In the genomic region with DNA sequence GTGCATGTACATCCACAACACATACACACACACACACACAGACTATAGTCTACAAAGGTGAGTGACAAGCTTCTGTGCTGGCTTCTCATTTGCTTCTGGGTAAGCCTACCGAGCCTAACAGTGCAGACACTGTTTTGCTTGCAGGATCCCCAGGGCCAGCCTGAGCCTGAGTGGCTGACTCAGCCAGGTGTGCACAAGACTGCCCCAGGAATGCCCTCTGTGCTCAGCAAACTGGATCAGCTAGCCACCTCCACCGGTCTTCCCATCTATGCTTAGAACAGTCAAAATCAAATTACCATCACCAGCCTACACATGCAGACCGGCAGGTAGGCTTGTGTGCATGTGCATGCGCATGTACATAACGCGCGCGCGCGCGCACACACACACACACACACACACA, we compare ENCODE assay signal across 24 mouse cellular contexts.
DNase-seq lines count a peak whose midpoint lies in the region; ATAC-seq lines count a peak whose summit lies in the region.
"Had no signal": no experiment of that assay in that cellular context is flagged by ENCODE, and none has a peak within 500 bp of the region (broad histone marks: within the 10 kb centered on the region; RNA-seq: fewer than 3 reads in every experiment).

No protein-coding gene starts in this region.

- ATAC-seq in forebrain, embryonic 15.5 days (replicated peaks): no peak
- no peak for ATAC-seq in forebrain, embryonic 11.5 days (replicated peaks; ENCODE audit: low FRiP score)
- no peak for ATAC-seq in midbrain, embryonic 12.5 days (ENCODE audit: low FRiP score, low read depth)
- ATAC-seq in midbrain, embryonic 11.5 days (ENCODE audit: low FRiP score): no peak
- no peak for ATAC-seq in limb, embryonic 12.5 days (ENCODE audit: insufficient number of reproducible peaks, insufficient read depth, low FRiP score, low TSS enrichment, low read depth)
- ATAC-seq in stomach, embryonic 16.5 days (ENCODE audit: insufficient read depth, low FRiP score): 0 out of 2 replicates have a peak, but pooled peaks have one; percentile 31
- no peak for ATAC-seq in liver, embryonic 12.5 days
- ATAC-seq: liver, postnatal 0 days; Patski had no signal

- WGBS in forebrain, embryonic 15.5 days: 91% methylated on average over 11 of the region's 11 CpGs
- WGBS in forebrain, embryonic 11.5 days: 89% methylated on average over 11 of the region's 11 CpGs
- 96% methylated on average over 11 of the region's 11 CpGs for whole genome bisulfite sequencing in midbrain, embryonic 12.5 days
- 95% methylated on average over 11 of the region's 11 CpGs for WGBS in midbrain, embryonic 11.5 days
- 91% methylated on average over 11 of the region's 11 CpGs for WGBS in limb, embryonic 12.5 days
- 84% methylated on average over 11 of the region's 11 CpGs for WGBS in stomach, embryonic 16.5 days
- 87% methylated on average over 11 of the region's 11 CpGs for WGBS in liver, embryonic 12.5 days (ENCODE audit: insufficient replicate concordance)

- H3K4me1 ChIP-seq in forebrain, embryonic 15.5 days: peaks cover 24% of the 10 kb centered on the region
- H3K4me1 ChIP-seq in forebrain, embryonic 11.5 days (replicated peaks; ENCODE audit: control insufficient read depth, insufficient read depth, low read length): peaks cover 9% of the 10 kb centered on the region
- peaks cover 29% of the 10 kb centered on the region for H3K4me1 ChIP-seq in midbrain, embryonic 12.5 days
- H3K4me1 ChIP-seq in midbrain, embryonic 11.5 days (ENCODE audit: control insufficient read depth, insufficient read depth, low read length): peaks cover 6% of the 10 kb centered on the region
- peaks cover 41% of the 10 kb centered on the region for H3K4me1 ChIP-seq in limb, embryonic 12.5 days (replicated peaks)
- H3K4me1 ChIP-seq in stomach, embryonic 16.5 days (ENCODE audit: control insufficient read depth, insufficient read depth, low read length): peaks cover 31% of the 10 kb centered on the region
- H3K4me1 ChIP-seq in liver, embryonic 12.5 days: no peaks in the 10 kb centered on the region

- no peaks in the 10 kb centered on the region for H3K27me3 ChIP-seq in forebrain, embryonic 15.5 days
- no peaks in the 10 kb centered on the region for H3K27me3 ChIP-seq in forebrain, embryonic 11.5 days (ENCODE audit: control insufficient read depth, insufficient read depth, low read length)
- no peaks in the 10 kb centered on the region for H3K27me3 ChIP-seq in midbrain, embryonic 12.5 days
- no peaks in the 10 kb centered on the region for H3K27me3 ChIP-seq in midbrain, embryonic 11.5 days (ENCODE audit: control insufficient read depth, insufficient read depth, low read length)
- H3K27me3 ChIP-seq in limb, embryonic 12.5 days: no peaks in the 10 kb centered on the region
- H3K27me3 ChIP-seq in stomach, embryonic 16.5 days (ENCODE audit: control insufficient read depth, insufficient read depth, low read length): no peaks in the 10 kb centered on the region
- H3K27me3 ChIP-seq in liver, embryonic 12.5 days (replicated peaks): no peaks in the 10 kb centered on the region
- H3K27me3 ChIP-seq: CH12.LX; hindbrain, embryonic 13.5 days; Patski had no signal

- H3K36me3 ChIP-seq in forebrain, embryonic 15.5 days: no peaks in the 10 kb centered on the region
- H3K36me3 ChIP-seq in forebrain, embryonic 11.5 days (ENCODE audit: control insufficient read depth, insufficient read depth, low read length): no peaks in the 10 kb centered on the region
- H3K36me3 ChIP-seq in midbrain, embryonic 12.5 days: no peaks in the 10 kb centered on the region
- H3K36me3 ChIP-seq in midbrain, embryonic 11.5 days (ENCODE audit: control insufficient read depth, insufficient read depth, low read length): no peaks in the 10 kb centered on the region
- H3K36me3 ChIP-seq in limb, embryonic 12.5 days: peaks cover 22% of the 10 kb centered on the region
- H3K36me3 ChIP-seq in stomach, embryonic 16.5 days (ENCODE audit: control insufficient read depth, insufficient read depth, low read length): no peaks in the 10 kb centered on the region
- H3K36me3 ChIP-seq in liver, embryonic 12.5 days: no peaks in the 10 kb centered on the region
- H3K36me3 ChIP-seq: G1E; hindbrain, embryonic 13.5 days had no signal

- peak overlapping the region; percentile 78 for H3K27ac ChIP-seq in forebrain, embryonic 15.5 days (replicated peaks)
- H3K27ac ChIP-seq in forebrain, embryonic 11.5 days (ENCODE audit: low read depth, low read length): no peak overlapping the region
- H3K27ac ChIP-seq in midbrain, embryonic 12.5 days (replicated peaks): peak overlapping the region; percentile 56; the same call in 1 of the 2 replicates
- no peak overlapping the region for H3K27ac ChIP-seq in midbrain, embryonic 11.5 days (ENCODE audit: low read depth, low read length)
- 0 out of 2 replicates have a peak overlapping the region, but pooled peaks have one; percentile 62 for H3K27ac ChIP-seq in limb, embryonic 12.5 days
- no peak overlapping the region for H3K27ac ChIP-seq in stomach, embryonic 16.5 days (ENCODE audit: low read length)
- no peak overlapping the region for H3K27ac ChIP-seq in liver, embryonic 12.5 days
- H3K27ac ChIP-seq: macrophage had no signal

- no peak overlapping the region for H3K4me3 ChIP-seq in forebrain, embryonic 15.5 days
- no peak overlapping the region for H3K4me3 ChIP-seq in forebrain, embryonic 11.5 days (ENCODE audit: low read depth, low read length)
- H3K4me3 ChIP-seq in midbrain, embryonic 12.5 days: no peak overlapping the region
- H3K4me3 ChIP-seq in midbrain, embryonic 11.5 days (ENCODE audit: low read depth, low read length): no peak overlapping the region
- H3K4me3 ChIP-seq in limb, embryonic 12.5 days (replicated peaks): no peak overlapping the region
- no peak overlapping the region for H3K4me3 ChIP-seq in stomach, embryonic 16.5 days (replicated peaks; ENCODE audit: low read length)
- H3K4me3 ChIP-seq in liver, embryonic 12.5 days: no peak overlapping the region
- H3K4me3 ChIP-seq: hindbrain, embryonic 13.5 days had no signal

- DNase-seq in forebrain, embryonic 11.5 days (ENCODE audit: low spot score): no peak
- no peak for DNase-seq in midbrain, embryonic 11.5 days (ENCODE audit: low spot score, missing footprints)
- DNase-seq: adrenal gland, adult 8-10 months; B cell, adult 2 months; cerebellum, adult 2 months; cerebellum, postnatal 25 days; gastrocnemius, postnatal 14 days; heart, adult 11 months; kidney, adult 11 months; kidney, postnatal 10 days; liver, postnatal 0 days; right cerebral cortex, adult 18-20 months; right cerebral cortex, postnatal 4 days had no signal

- no peaks in the 10 kb centered on the region for H3K9me3 ChIP-seq in forebrain, embryonic 15.5 days
- no peaks in the 10 kb centered on the region for H3K9me3 ChIP-seq in forebrain, embryonic 11.5 days (ENCODE audit: control insufficient read depth, low read length)
- H3K9me3 ChIP-seq in midbrain, embryonic 12.5 days: no peaks in the 10 kb centered on the region
- no peaks in the 10 kb centered on the region for H3K9me3 ChIP-seq in midbrain, embryonic 11.5 days (ENCODE audit: control insufficient read depth, low read length)
- H3K9me3 ChIP-seq in limb, embryonic 12.5 days: no peaks in the 10 kb centered on the region
- no peaks in the 10 kb centered on the region for H3K9me3 ChIP-seq in stomach, embryonic 16.5 days (replicated peaks; ENCODE audit: control insufficient read depth, low read length)
- no peaks in the 10 kb centered on the region for H3K9me3 ChIP-seq in liver, embryonic 12.5 days (replicated peaks)
- H3K9me3 ChIP-seq: hindbrain, embryonic 13.5 days had no signal

- H3K4me2 ChIP-seq in forebrain, embryonic 15.5 days (replicated peaks): no peak overlapping the region
- H3K4me2 ChIP-seq in forebrain, embryonic 11.5 days (ENCODE audit: low read depth, low read length, severe bottlenecking): no peak overlapping the region
- no peak overlapping the region for H3K4me2 ChIP-seq in midbrain, embryonic 12.5 days (replicated peaks)
- no peak overlapping the region for H3K4me2 ChIP-seq in midbrain, embryonic 11.5 days
- H3K4me2 ChIP-seq in limb, embryonic 12.5 days: no peak overlapping the region
- H3K4me2 ChIP-seq in stomach, embryonic 16.5 days (ENCODE audit: low read depth, low read length): no peak overlapping the region
- no peak overlapping the region for H3K4me2 ChIP-seq in liver, embryonic 12.5 days
- H3K4me2 ChIP-seq: heart, embryonic 11.5 days; hindbrain, embryonic 13.5 days had no signal

- H3K9ac ChIP-seq in forebrain, embryonic 15.5 days (replicated peaks): no peak overlapping the region
- H3K9ac ChIP-seq in forebrain, embryonic 11.5 days (ENCODE audit: low read length): no peak overlapping the region
- no peak overlapping the region for H3K9ac ChIP-seq in midbrain, embryonic 12.5 days (replicated peaks)
- no peak overlapping the region for H3K9ac ChIP-seq in midbrain, embryonic 11.5 days (ENCODE audit: low read length)
- no peak overlapping the region for H3K9ac ChIP-seq in limb, embryonic 12.5 days (replicated peaks)
- no peak overlapping the region for H3K9ac ChIP-seq in stomach, embryonic 16.5 days (ENCODE audit: low read length)
- H3K9ac ChIP-seq in liver, embryonic 12.5 days: no peak overlapping the region
- H3K9ac ChIP-seq: liver, postnatal 0 days had no signal

Comparison
In these comparisons a context has a peak if more than half of its experiments do, and no peak if none do; other contexts are left out.
1. H3K27ac ChIP-seq: peak in forebrain, embryonic 15.5 days (single experiment), midbrain, embryonic 12.5 days (single experiment) and limb, embryonic 12.5 days (single experiment); none in forebrain, embryonic 11.5 days (single experiment), midbrain, embryonic 11.5 days (single experiment), stomach, embryonic 16.5 days (single experiment) and liver, embryonic 12.5 days (single experiment).